Mouse (Mus musculus): ENCODE measurements around the gene Pold3.
"Not testable (repeated sequence)": the region's sequence is repeated elsewhere in the genome, so short reads cannot be mapped to it uniquely, and the experiment has no call there.

The Pold3 gene

GRCm38 (mm10) chr7:100076296-100076695 is 45.1 kb downstream of the Pold3 start:
- TF ChIP-seq POU5F1 (IDR thresholded peaks at IDR 0.05; ENCODE audit: borderline replicate concordance, low read length) = no peak
- no peak for TF ChIP-seq NANOG (IDR thresholded peaks at IDR 0.05; ENCODE audit: borderline replicate concordance, low read length)
- no peak for TF ChIP-seq CTCF (conservative IDR thresholded peaks at IDR 0.05; ENCODE audit: low read length)

GRCm38 (mm10) chr7:100073959-100074358 is 47.4 kb downstream of the Pold3 start:
- TF ChIP-seq POU5F1 (IDR thresholded peaks at IDR 0.05; ENCODE audit: borderline replicate concordance, low read length) (no peak), NANOG (IDR thresholded peaks at IDR 0.05; ENCODE audit: borderline replicate concordance, low read length) (no peak), CTCF (conservative IDR thresholded peaks at IDR 0.05; ENCODE audit: low read length) (no peak)
- no peaks in the 10 kb centered on the region for H3K4me1 ChIP-seq (replicated peaks; ENCODE audit: low read depth, low read length)
- no peaks in the 10 kb centered on the region for H3K27me3 ChIP-seq (ENCODE audit: insufficient read depth, low read length)
- H3K36me3 ChIP-seq (ENCODE audit: insufficient read depth, low read length) = peaks cover 20% of the 10 kb centered on the region
- no peak overlapping the region for H3K4me3 ChIP-seq (replicated peaks; ENCODE audit: low read length)
- H3K9me3 ChIP-seq (ENCODE audit: low read length) = no peaks in the 10 kb centered on the region

More at GRCm38 (mm10) chr7:100076296-100076695, 45.1 kb downstream of the Pold3 start:
- peaks cover 34% of the 10 kb centered on the region for H3K36me3 ChIP-seq (ENCODE audit: insufficient read depth, low read length)
- H3K4me1 ChIP-seq (replicated peaks; ENCODE audit: low read depth, low read length) = no peaks in the 10 kb centered on the region
- H3K4me3 ChIP-seq (replicated peaks; ENCODE audit: low read length) = no peak overlapping the region
- no peaks in the 10 kb centered on the region for H3K27me3 ChIP-seq (ENCODE audit: insufficient read depth, low read length)
- no peaks in the 10 kb centered on the region for H3K9me3 ChIP-seq (ENCODE audit: low read length)

DNA sequence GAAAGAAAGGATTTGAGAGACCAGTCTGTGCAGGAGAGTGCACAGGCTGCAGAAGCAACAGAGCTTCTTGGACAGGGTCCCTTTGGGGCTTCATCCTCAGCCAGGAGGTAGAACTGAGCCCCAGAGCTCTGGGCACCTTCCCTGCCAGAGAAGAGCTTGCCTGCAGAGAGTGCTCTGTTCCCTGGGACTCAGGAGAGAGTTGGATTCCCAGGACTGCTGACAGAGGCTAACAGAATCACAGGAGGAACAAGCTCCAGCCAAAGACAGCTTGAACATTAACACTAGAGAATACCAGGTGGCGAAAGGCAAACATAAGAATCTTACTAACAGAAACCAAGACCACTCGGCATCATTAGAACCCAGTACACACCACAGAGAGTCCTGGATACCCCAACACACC is 68.4 kb downstream of the Pold3 start:
- H3K9me3 ChIP-seq (ENCODE audit: low read length); H3K4me3 ChIP-seq (replicated peaks; ENCODE audit: low read length); H3K4me1 ChIP-seq (replicated peaks; ENCODE audit: low read depth, low read length); H3K27me3 ChIP-seq (ENCODE audit: insufficient read depth, low read length); H3K36me3 ChIP-seq (ENCODE audit: insufficient read depth, low read length): not testable (repeated sequence)

DNA sequence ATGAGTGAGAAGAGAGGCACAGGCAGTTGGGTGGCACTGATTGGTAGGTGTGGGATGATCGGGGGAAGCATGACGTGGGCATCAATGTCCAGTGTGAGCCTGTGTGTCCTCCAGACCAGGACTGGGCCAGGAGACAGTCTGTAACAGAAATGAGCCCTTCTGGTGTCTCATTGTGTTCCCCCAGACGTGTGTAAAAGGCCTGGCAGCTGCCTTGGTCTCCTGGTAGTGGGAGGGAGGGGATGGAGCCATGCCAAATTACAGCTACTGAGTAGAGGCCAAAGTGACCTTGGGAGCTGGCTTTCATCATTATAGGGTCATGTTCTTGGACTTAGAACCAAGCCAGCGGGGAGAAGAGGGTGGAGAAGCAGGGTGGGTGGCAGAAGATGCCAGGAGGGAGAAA is 69.5 kb downstream of the Pold3 start:
- Histone ChIP-seq H3K27me3 (ENCODE audit: insufficient read depth, low read length) (no peaks in the 10 kb centered on the region), H3K36me3 (ENCODE audit: insufficient read depth, low read length) (no peaks in the 10 kb centered on the region), H3K9me3 (ENCODE audit: low read length) (no peaks in the 10 kb centered on the region), H3K4me1 (replicated peaks; ENCODE audit: low read depth, low read length) (no peaks in the 10 kb centered on the region), H3K4me3 (replicated peaks; ENCODE audit: low read length) (no peak overlapping the region)
- TF ChIP-seq POU5F1 (IDR thresholded peaks at IDR 0.05; ENCODE audit: borderline replicate concordance, low read length) (no peak), CTCF (conservative IDR thresholded peaks at IDR 0.05; ENCODE audit: low read length) (no peak)

GRCm38 (mm10) chr7:100046486-100046885 is 74.9 kb downstream of the Pold3 start:
- no peak for TF ChIP-seq NANOG (IDR thresholded peaks at IDR 0.05; ENCODE audit: borderline replicate concordance, low read length)
- TF ChIP-seq CTCF (conservative IDR thresholded peaks at IDR 0.05; ENCODE audit: low read length) = no peak
- TF ChIP-seq POU5F1 (IDR thresholded peaks at IDR 0.05; ENCODE audit: borderline replicate concordance, low read length) = no peak
- peaks cover 21% of the 10 kb centered on the region for H3K27me3 ChIP-seq (ENCODE audit: insufficient read depth, low read length)
- no peak overlapping the region for H3K4me3 ChIP-seq (replicated peaks; ENCODE audit: low read length)
- H3K36me3 ChIP-seq (ENCODE audit: insufficient read depth, low read length) = no peaks in the 10 kb centered on the region
- H3K9me3 ChIP-seq (ENCODE audit: low read length) = no peaks in the 10 kb centered on the region
- peaks cover 4% of the 10 kb centered on the region for H3K4me1 ChIP-seq (replicated peaks; ENCODE audit: low read depth, low read length)

DNA sequence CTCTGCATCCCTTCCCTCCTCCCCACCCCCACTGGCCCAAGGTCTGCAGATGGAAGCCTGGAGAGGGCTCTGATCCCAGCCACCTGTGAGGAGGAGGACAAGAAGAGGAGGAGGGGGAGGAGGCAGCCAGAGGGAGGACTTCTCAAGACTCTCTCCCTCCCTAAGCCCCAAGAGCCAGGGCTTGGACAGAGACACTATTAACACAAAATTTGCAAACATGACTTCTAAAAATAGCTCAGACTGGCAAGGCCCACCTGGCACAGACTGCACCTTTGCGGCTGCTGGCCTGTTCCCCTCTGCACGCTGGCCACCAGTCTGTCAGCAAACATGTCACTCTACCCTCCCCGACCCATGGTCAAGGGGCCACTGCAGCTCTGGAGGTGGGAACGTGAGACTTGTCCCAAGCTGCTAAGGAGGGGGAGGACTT is 77.7 kb downstream of the Pold3 start:
- Histone ChIP-seq H3K9me3 (ENCODE audit: low read length) (0 out of 2 replicates have a peak, but pooled peaks cover under 1% of the 10 kb centered on the region), H3K27me3 (ENCODE audit: insufficient read depth, low read length) (peaks cover 24% of the 10 kb centered on the region), H3K36me3 (ENCODE audit: insufficient read depth, low read length) (no peaks in the 10 kb centered on the region), H3K4me1 (replicated peaks; ENCODE audit: low read depth, low read length) (peaks cover 4% of the 10 kb centered on the region), H3K4me3 (replicated peaks; ENCODE audit: low read length) (no peak overlapping the region)
- no peak for TF ChIP-seq POU5F1 (IDR thresholded peaks at IDR 0.05; ENCODE audit: borderline replicate concordance, low read length)
- TF ChIP-seq NANOG (IDR thresholded peaks at IDR 0.05; ENCODE audit: borderline replicate concordance, low read length) = no peak
- no peak for TF ChIP-seq CTCF (conservative IDR thresholded peaks at IDR 0.05; ENCODE audit: low read length)

DNA sequence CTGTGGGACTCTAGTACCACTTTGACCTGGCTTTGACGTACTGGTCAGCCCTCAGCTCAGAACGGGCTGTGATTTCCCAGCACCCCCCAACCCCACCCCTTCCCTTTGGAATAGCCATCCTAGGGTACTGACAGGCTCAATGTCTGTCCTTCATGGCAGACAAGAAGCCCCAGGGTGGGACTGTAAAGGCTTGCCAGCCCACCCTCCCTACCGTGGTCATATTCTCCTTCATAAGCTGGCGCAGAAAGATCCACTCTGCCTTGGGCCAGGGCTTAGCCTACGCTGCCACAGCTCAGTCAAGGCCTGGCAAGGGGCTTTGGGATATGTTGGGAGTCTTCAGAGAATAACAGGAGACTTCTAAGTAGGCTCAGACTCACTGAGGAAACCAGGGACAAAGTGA is 78.3 kb downstream of the Pold3 start:
- H3K36me3 ChIP-seq (ENCODE audit: insufficient read depth, low read length) = no peaks in the 10 kb centered on the region
- TF ChIP-seq POU5F1 (IDR thresholded peaks at IDR 0.05; ENCODE audit: borderline replicate concordance, low read length) (no peak), CTCF (conservative IDR thresholded peaks at IDR 0.05; ENCODE audit: low read length) (no peak), NANOG (IDR thresholded peaks at IDR 0.05; ENCODE audit: borderline replicate concordance, low read length) (no peak)
- peaks cover 4% of the 10 kb centered on the region for H3K4me1 ChIP-seq (replicated peaks; ENCODE audit: low read depth, low read length)
- H3K9me3 ChIP-seq (ENCODE audit: low read length) = peaks cover 5% of the 10 kb centered on the region; the same call in 1 of the 2 replicates
- no peak overlapping the region for H3K4me3 ChIP-seq (replicated peaks; ENCODE audit: low read length)
- H3K27me3 ChIP-seq (ENCODE audit: insufficient read depth, low read length) = peaks cover 24% of the 10 kb centered on the region

DNA sequence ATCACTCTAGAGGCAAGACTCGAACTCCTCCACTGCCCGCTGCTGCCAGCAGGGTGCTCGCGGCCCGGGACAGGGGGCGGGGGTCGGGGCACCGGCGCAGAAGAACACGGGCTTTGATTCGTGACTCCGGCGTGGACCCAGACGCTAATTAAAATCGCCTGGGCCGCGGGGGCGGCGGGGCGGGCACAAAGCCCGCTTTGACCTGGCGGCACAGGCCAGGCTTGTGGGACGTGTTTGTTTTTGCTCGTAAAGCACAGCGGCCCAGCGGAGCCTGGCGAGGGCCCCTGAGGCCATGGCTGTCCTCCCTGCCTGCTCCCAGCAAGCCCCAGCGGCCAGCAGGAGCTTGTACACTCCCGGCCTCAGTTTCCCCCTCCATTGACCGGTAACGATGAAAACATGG is 79.2 kb downstream of the Pold3 start:
- TF ChIP-seq NANOG (IDR thresholded peaks at IDR 0.05; ENCODE audit: borderline replicate concordance, low read length) (no peak), POU5F1 (IDR thresholded peaks at IDR 0.05; ENCODE audit: borderline replicate concordance, low read length) (no peak), CTCF (conservative IDR thresholded peaks at IDR 0.05; ENCODE audit: low read length) (no peak)
- H3K4me1 ChIP-seq (replicated peaks; ENCODE audit: low read depth, low read length) = peaks cover 4% of the 10 kb centered on the region
- no peaks in the 10 kb centered on the region for H3K36me3 ChIP-seq (ENCODE audit: insufficient read depth, low read length)
- peak overlapping the region; percentile 71 for H3K4me3 ChIP-seq (replicated peaks; ENCODE audit: low read length)
- H3K9me3 ChIP-seq (ENCODE audit: low read length) = peaks cover 5% of the 10 kb centered on the region
- H3K27me3 ChIP-seq (ENCODE audit: insufficient read depth, low read length) = peaks cover 30% of the 10 kb centered on the region

- no peaks in the 10 kb centered on the region for H3K4me1 ChIP-seq (replicated peaks; ENCODE audit: low read depth, low read length)
- H3K27me3 ChIP-seq (ENCODE audit: insufficient read depth, low read length) = peaks cover 26% of the 10 kb centered on the region
- no peaks in the 10 kb centered on the region for H3K36me3 ChIP-seq (ENCODE audit: insufficient read depth, low read length)
- no peak overlapping the region for H3K4me3 ChIP-seq (replicated peaks; ENCODE audit: low read length)
- peaks cover 5% of the 10 kb centered on the region for H3K9me3 ChIP-seq (ENCODE audit: low read length)
- TF ChIP-seq POU5F1 (IDR thresholded peaks at IDR 0.05; ENCODE audit: borderline replicate concordance, low read length) = no peak
Observed at GRCm38 (mm10) chr7:100036495-100036894, 84.9 kb downstream of the Pold3 start.
